Mouse (Mus musculus): Measurements from ENCODE around the gene Slc7a6. TPM values are rescaled to one million over a fixed set of nuclear protein-coding genes. Genes with fewer than 3 reads are reported as not detected.
A peak's percentile ranks its signal among the peaks of the same experiment; 100 is the strongest.

Gene Slc7a6
- polyA plus RNA-seq, 1 experiment from 2014 or later, result 67.8 TPM

GRCm38 (mm10) chr8:106210821-106211345 is 42.2 kb downstream of the Slc7a6 start, which contains the start of the genes Slc7a6os and Prmt7:
Gene Slc7a6os, minus strand, starts transcription at chr8:106210935.
Gene Prmt7, plus strand, starts transcription at chr8:106210936.
- Histone ChIP-seq H3K9me3 (no peaks in the 10 kb centered on the region), H3K36me3 (peaks cover 58% of the 10 kb centered on the region), H3K4me3 (peak within 1 kb of the TSS; percentile 92), H3K27ac (peak within 1 kb of the TSS; percentile 95), H3K4me1 (peaks cover 12% of the 10 kb centered on the region), H3K27me3 (ENCODE audit: insufficient read depth, poor library complexity, severe bottlenecking) (no peaks in the 10 kb centered on the region)
- WGBS, result 0% methylated on average over 52 of the region's 52 CpGs
- DNase-seq (ENCODE audit: low spot score), result peak; percentile 97

GRCm38 (mm10) chr8:106211421-106211820 is 42.8 kb downstream of the Slc7a6 start:
- WGBS, result 5% methylated on average over 13 of the region's 13 CpGs
- DNase-seq (ENCODE audit: low spot score), result no peak
- peak overlapping the region; percentile 95 for H3K27ac ChIP-seq
- H3K9me3 ChIP-seq, result no peaks in the 10 kb centered on the region
- H3K4me1 ChIP-seq, result peaks cover 12% of the 10 kb centered on the region
- H3K27me3 ChIP-seq (ENCODE audit: insufficient read depth, poor library complexity, severe bottlenecking), result no peaks in the 10 kb centered on the region
- H3K36me3 ChIP-seq, result peaks cover 58% of the 10 kb centered on the region
- H3K4me3 ChIP-seq, result peak overlapping the region; percentile 92

GRCm38 (mm10) chr8:106213959-106214358 is 45.3 kb downstream of the Slc7a6 start:
- WGBS, result 92% methylated on average over 3 of the region's 3 CpGs
- H3K4me1 ChIP-seq, result peaks cover 12% of the 10 kb centered on the region
- H3K36me3 ChIP-seq, result peaks cover 58% of the 10 kb centered on the region
- no peaks in the 10 kb centered on the region for H3K27me3 ChIP-seq (ENCODE audit: insufficient read depth, poor library complexity, severe bottlenecking)
- no peaks in the 10 kb centered on the region for H3K9me3 ChIP-seq
- H3K4me3 ChIP-seq, result no peak overlapping the region
- no peak overlapping the region for H3K27ac ChIP-seq
- no peak for DNase-seq (ENCODE audit: low spot score)

GRCm38 (mm10) chr8:106219620-106220019 is 51.0 kb downstream of the Slc7a6 start:
- H3K9me3 ChIP-seq, result no peaks in the 10 kb centered on the region
- peaks cover 87% of the 10 kb centered on the region for H3K36me3 ChIP-seq
- no peak overlapping the region for H3K4me3 ChIP-seq
- WGBS, result 79% methylated on average over 3 of the region's 3 CpGs
- H3K4me1 ChIP-seq, result no peaks in the 10 kb centered on the region
- H3K27ac ChIP-seq, result no peak overlapping the region
- no peak for DNase-seq (ENCODE audit: low spot score)
- H3K27me3 ChIP-seq (ENCODE audit: insufficient read depth, poor library complexity, severe bottlenecking), result no peaks in the 10 kb centered on the region

DNA sequence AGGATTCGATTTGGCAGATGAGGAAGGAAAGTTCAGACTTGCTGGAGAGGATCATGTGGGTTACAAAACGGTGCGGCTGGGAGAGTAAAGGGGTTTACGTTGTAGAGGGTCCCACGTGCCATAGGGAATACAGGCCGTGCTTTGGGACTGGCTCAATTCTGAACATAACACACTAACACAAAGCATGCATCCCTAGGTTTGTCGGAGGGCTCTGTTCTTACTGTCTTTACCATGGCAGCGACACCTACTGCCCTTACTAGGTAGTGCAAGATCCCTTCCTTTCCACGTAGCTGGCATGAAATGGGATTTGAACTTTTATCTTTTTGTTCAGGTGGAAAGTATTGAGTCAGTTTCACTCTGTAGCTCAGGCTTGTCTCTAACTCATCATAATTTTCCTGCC is 57.9 kb downstream of the Slc7a6 start:
- 55% methylated on average over 9 of the region's 9 CpGs for WGBS
- DNase-seq (ENCODE audit: low spot score), result no peak
- no peaks in the 10 kb centered on the region for H3K4me1 ChIP-seq
- H3K27ac ChIP-seq, result no peak overlapping the region
- H3K36me3 ChIP-seq, result peaks cover 77% of the 10 kb centered on the region
- no peak overlapping the region for H3K4me3 ChIP-seq
- no peaks in the 10 kb centered on the region for H3K27me3 ChIP-seq (ENCODE audit: insufficient read depth, poor library complexity, severe bottlenecking)
- H3K9me3 ChIP-seq, result no peaks in the 10 kb centered on the region

DNA sequence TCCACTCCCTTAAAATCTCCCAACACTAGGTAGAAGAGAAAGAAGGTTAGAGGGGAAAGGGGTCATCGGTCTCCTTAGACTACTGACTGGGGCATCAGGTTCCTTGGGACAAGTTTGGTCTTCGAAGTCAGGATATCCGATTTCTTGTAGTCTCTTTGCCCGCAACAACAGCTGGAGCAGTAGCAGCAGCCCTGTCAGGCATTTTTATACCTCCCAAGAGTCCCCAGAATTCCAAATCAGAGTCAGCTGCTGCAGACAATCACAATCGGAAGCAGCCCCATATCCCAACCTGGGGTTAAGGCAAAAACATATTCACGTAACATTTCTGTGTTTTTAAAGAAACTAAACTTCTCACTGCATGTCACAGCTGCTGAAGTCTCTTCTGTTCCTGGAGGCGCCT is 62.9 kb downstream of the Slc7a6 start:
- 89% methylated on average over 7 of the region's 7 CpGs for WGBS
- peaks cover 70% of the 10 kb centered on the region for H3K36me3 ChIP-seq
- H3K4me3 ChIP-seq, result no peak overlapping the region
- no peak for DNase-seq (ENCODE audit: low spot score)
- H3K4me1 ChIP-seq, result no peaks in the 10 kb centered on the region
- H3K9me3 ChIP-seq, result no peaks in the 10 kb centered on the region
- H3K27me3 ChIP-seq (ENCODE audit: insufficient read depth, poor library complexity, severe bottlenecking), result no peaks in the 10 kb centered on the region
- H3K27ac ChIP-seq, result no peak overlapping the region

- WGBS, result 71% methylated on average over 3 of the region's 3 CpGs
- H3K36me3 ChIP-seq, result peaks cover 72% of the 10 kb centered on the region
Measured at GRCm38 (mm10) chr8:106232751-106233150, 64.1 kb downstream of the Slc7a6 start.

DNA sequence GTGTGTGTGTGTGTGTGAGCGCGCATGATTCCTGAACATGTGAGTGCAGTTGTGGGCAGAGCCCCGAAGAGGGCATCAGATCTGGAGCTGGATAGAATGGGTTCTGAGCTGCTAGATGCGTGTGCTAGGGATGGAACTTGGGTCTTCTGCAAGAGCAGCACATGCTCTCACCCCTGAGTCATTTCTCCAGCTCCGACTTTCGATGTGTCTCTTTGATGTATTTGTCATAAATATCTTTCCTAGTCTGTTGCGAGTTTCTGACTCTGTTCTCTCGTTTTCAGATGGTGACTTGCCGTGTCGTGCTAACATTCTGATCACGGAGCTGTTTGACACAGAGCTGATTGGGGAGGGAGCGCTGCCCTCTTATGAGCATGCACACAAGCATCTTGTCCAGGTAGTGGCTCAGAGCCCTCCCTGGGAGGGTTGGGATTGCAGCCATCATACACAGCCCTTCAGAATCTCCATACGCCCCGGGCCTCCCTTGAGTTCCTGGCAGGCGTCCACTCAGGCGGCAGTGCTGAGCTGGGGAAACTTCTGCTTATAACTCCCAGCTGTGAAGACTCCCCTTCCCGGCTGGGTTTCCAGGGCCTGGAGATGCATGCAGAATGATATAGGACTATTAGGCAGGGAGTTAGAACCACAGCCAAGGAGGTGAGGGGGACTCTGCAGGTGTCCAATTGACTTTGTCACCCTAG is 66.1 kb downstream of the Slc7a6 start:
- Histone ChIP-seq H3K9me3 (no peaks in the 10 kb centered on the region), H3K27ac (no peak overlapping the region), H3K4me1 (no peaks in the 10 kb centered on the region), H3K36me3 (peaks cover 73% of the 10 kb centered on the region), H3K4me3 (no peak overlapping the region), H3K27me3 (ENCODE audit: insufficient read depth, poor library complexity, severe bottlenecking) (no peaks in the 10 kb centered on the region)
- 90% methylated on average over 17 of the region's 17 CpGs for WGBS
- DNase-seq (ENCODE audit: low spot score), result no peak

More at GRCm38 (mm10) chr8:106232751-106233150, 64.1 kb downstream of the Slc7a6 start:
- no peak overlapping the region for H3K27ac ChIP-seq
- no peak for DNase-seq (ENCODE audit: low spot score)
- H3K4me1 ChIP-seq, result no peaks in the 10 kb centered on the region
- no peaks in the 10 kb centered on the region for H3K9me3 ChIP-seq
- no peaks in the 10 kb centered on the region for H3K27me3 ChIP-seq (ENCODE audit: insufficient read depth, poor library complexity, severe bottlenecking)
- no peak overlapping the region for H3K4me3 ChIP-seq

DNA sequence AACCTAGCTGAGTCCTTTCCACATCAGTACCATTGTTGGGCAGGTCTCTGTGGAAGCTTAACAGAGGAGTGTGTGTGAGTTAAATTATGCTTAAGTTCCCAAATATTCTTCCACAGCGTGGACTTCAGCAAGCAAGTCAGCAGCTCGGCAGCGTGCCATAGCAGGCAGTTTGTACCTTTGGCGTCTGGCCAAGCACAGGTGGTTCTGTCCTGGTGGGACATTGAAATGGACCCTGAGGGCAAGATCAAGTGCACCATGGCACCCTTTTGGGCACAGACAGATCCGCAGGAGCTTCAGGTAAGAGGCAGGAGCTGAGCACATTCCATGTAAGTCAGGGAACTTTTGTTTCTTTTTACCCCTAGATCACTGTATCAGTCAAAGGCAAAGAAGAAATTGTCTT is 68.4 kb downstream of the Slc7a6 start:
- Histone ChIP-seq H3K4me3 (no peak overlapping the region), H3K36me3 (peaks cover 80% of the 10 kb centered on the region), H3K27ac (no peak overlapping the region), H3K27me3 (ENCODE audit: insufficient read depth, poor library complexity, severe bottlenecking) (no peaks in the 10 kb centered on the region), H3K9me3 (no peaks in the 10 kb centered on the region), H3K4me1 (no peaks in the 10 kb centered on the region)
- 92% methylated on average over 5 of the region's 5 CpGs for WGBS
- no peak for DNase-seq (ENCODE audit: low spot score)

Other genes starting within 250 kb of the Slc7a6 start
- gene Ctrl, start 235.0 kb upstream of the Slc7a6 start, polyA plus RNA-seq (2016; fragmentation: Nextera tagmentation; extraction: Ambion mirVana), result 1.9 and 2.6 TPM in 2 replicates
- 70.7 and 75.4 TPM in 2 replicates for gene Psmb10, start 230.4 kb upstream of the Slc7a6 start, polyA plus RNA-seq (2016; fragmentation: Nextera tagmentation; extraction: Ambion mirVana)
- 1.7 and 7.9 TPM in 2 replicates for gene Lcat, start 225.5 kb upstream of the Slc7a6 start, polyA plus RNA-seq (2016; fragmentation: Nextera tagmentation; extraction: Ambion mirVana)
- 45.1 and 56.1 TPM in 2 replicates for gene Slc12a4, start 202.8 kb upstream of the Slc7a6 start, polyA plus RNA-seq (2016; fragmentation: Nextera tagmentation; extraction: Ambion mirVana)
- not detected in 2 replicates for gene Dpep3, start 189.4 kb upstream of the Slc7a6 start, polyA plus RNA-seq (2016; fragmentation: Nextera tagmentation; extraction: Ambion mirVana)
- 19.7 and 19.8 TPM in 2 replicates for gene Dus2, start 177.5 kb upstream of the Slc7a6 start, polyA plus RNA-seq (2016; fragmentation: Nextera tagmentation; extraction: Ambion mirVana)
- gene Dpep2nb, start 162.9 kb upstream of the Slc7a6 start, polyA plus RNA-seq (2016; fragmentation: Nextera tagmentation; extraction: Ambion mirVana), result 0.31 TPM in 1 of 2 replicates, not detected in the other
- gene Ddx28, start 157.0 kb upstream of the Slc7a6 start, polyA plus RNA-seq (2016; fragmentation: Nextera tagmentation; extraction: Ambion mirVana), result 16.1 and 18.7 TPM in 2 replicates
- gene Nfatc3, start 110.0 kb upstream of the Slc7a6 start, polyA plus RNA-seq (2016; fragmentation: Nextera tagmentation; extraction: Ambion mirVana), result 4.9 and 6.5 TPM in 2 replicates
- gene Esrp2, start 31.9 kb upstream of the Slc7a6 start, polyA plus RNA-seq (2016; fragmentation: Nextera tagmentation; extraction: Ambion mirVana), result 2.4 and 5.4 TPM in 2 replicates
- gene Pla2g15, start 18.5 kb upstream of the Slc7a6 start, polyA plus RNA-seq (2016; fragmentation: Nextera tagmentation; extraction: Ambion mirVana), result 10.6 and 13.6 TPM in 2 replicates
- gene Slc7a6os, start 42.1 kb downstream of the Slc7a6 start, polyA plus RNA-seq (2016; fragmentation: Nextera tagmentation; extraction: Ambion mirVana), result 24.1 and 38.1 TPM in 2 replicates
- 59.7 and 63.9 TPM in 2 replicates for gene Prmt7, start 42.1 kb downstream of the Slc7a6 start, polyA plus RNA-seq (2016; fragmentation: Nextera tagmentation; extraction: Ambion mirVana)
- gene Smpd3, start 169.1 kb downstream of the Slc7a6 start, polyA plus RNA-seq (2016; fragmentation: Nextera tagmentation; extraction: Ambion mirVana), result 3.8 and 4.4 TPM in 2 replicates
- gene Zfp90, start 246.5 kb downstream of the Slc7a6 start, polyA plus RNA-seq (2016; fragmentation: Nextera tagmentation; extraction: Ambion mirVana), result 12.5 and 19.3 TPM in 2 replicates

Data from heart, embryonic 10.5 days (tissue).